Mouse (Mus musculus) heart, adult 9 months (tissue): Measurements from ENCODE around the gene Angpt4.

Experiments
- DNase-seq, 2 experiments: peaks; one replicate each; pipeline ENCODE4 v3.0.0; 2022; ENCODE audit warnings: low spot score in 2 of 2

Gene Angpt4

GRCm38 (mm10) chr2:151910919-151911500 is at the start of gene Angpt4:
Gene Angpt4, plus strand, starts transcription at chr2:151911210.
- DNase-seq = peak in 1 of 2 experiments; percentile 27

- DNase-seq = no peak
Measured at GRCm38 (mm10) chr2:151862257-151862810, 48.7 kb upstream of the Angpt4 start.

GRCm38 (mm10) chr2:151864941-151865340 is 46.1 kb upstream of the Angpt4 start:
- DNase-seq = no peak

GRCm38 (mm10) chr2:151866487-151866886 is 44.5 kb upstream of the Angpt4 start:
- no peak for DNase-seq

GRCm38 (mm10) chr2:151868196-151868595 is 42.8 kb upstream of the Angpt4 start:
- no peak for DNase-seq

- DNase-seq = no peak
Measured at GRCm38 (mm10) chr2:151874551-151874950, 36.5 kb upstream of the Angpt4 start.

- peak; percentile 27 to 47 for DNase-seq
Measured at GRCm38 (mm10) chr2:151876012-151876485, 35.0 kb upstream of the Angpt4 start.

GRCm38 (mm10) chr2:151878645-151879044 is 32.4 kb upstream of the Angpt4 start:
- DNase-seq = no peak

GRCm38 (mm10) chr2:151879760-151880159 is 31.2 kb upstream of the Angpt4 start:
- no peak for DNase-seq

- DNase-seq = no peak
Measured at GRCm38 (mm10) chr2:151891031-151891430, 20.0 kb upstream of the Angpt4 start.

- DNase-seq = no peak
Measured at GRCm38 (mm10) chr2:151893122-151893774, 17.8 kb upstream of the Angpt4 start.

GRCm38 (mm10) chr2:151894209-151894980 is 16.6 kb upstream of the Angpt4 start:
- no peak for DNase-seq

- DNase-seq = no peak
Measured at GRCm38 (mm10) chr2:151895911-151896310, 15.1 kb upstream of the Angpt4 start.

GRCm38 (mm10) chr2:151898106-151898505 is 12.9 kb upstream of the Angpt4 start:
- DNase-seq = no peak

GRCm38 (mm10) chr2:151900845-151901244 is 10.2 kb upstream of the Angpt4 start:
- no peak for DNase-seq

GRCm38 (mm10) chr2:151903267-151903666 is 7.7 kb upstream of the Angpt4 start:
- no peak for DNase-seq

- DNase-seq = no peak
Measured at GRCm38 (mm10) chr2:151903933-151904332, 7.1 kb upstream of the Angpt4 start.

- DNase-seq = no peak
Measured at GRCm38 (mm10) chr2:151904636-151905035, 6.4 kb upstream of the Angpt4 start.

- DNase-seq = no peak
Measured at GRCm38 (mm10) chr2:151907020-151907419, 4.0 kb upstream of the Angpt4 start.

- no peak for DNase-seq
Measured at GRCm38 (mm10) chr2:151909386-151909785, 1.6 kb upstream of the Angpt4 start.

- no peak for DNase-seq
Measured at GRCm38 (mm10) chr2:151910498-151910897, 512 bp upstream of the Angpt4 start.

GRCm38 (mm10) chr2:151911751-151912150 is 741 bp downstream of the Angpt4 start:
- no peak for DNase-seq
